Mouse (Mus musculus) heart, postnatal 25 days (tissue): ENCODE results near the gene Prkce. TPM values are rescaled to one million over a fixed set of nuclear protein-coding genes. Genes with fewer than 3 reads are reported as not detected.

Source experiments
- DNase-seq: peaks from one replicate; pipeline ENCODE4 v3.0.0; 2022; ENCODE audit warnings: low spot score
- intact Hi-C: fragments of 180-260 bp; cut with DNase I; formaldehyde crosslinking; loops from one replicate; pipeline ENCODE4 v1.15.1; 2025
- total RNA-seq, 2 experiments: library from RNA; stranded (reverse); gene quantifications; 2 replicates each; pipeline ENCODE4 v1.2.3; 2021

The Prkce gene
- total RNA-seq, 2 experiments from 2014 or later, result 25.9 to 28.3 TPM

GRCm38 (mm10) chr17:86381464-86381863, 213.9 kb downstream of the Prkce start:
- DNase-seq, result no peak
- intact Hi-C loops, result loop anchor here (5.0 kb wide), 1 partner anchor 601 kb away; no protein-coding TSS in a partner anchor

- intact Hi-C loops, result loop anchor here (5.0 kb wide), 1 partner anchor 599 kb away; no protein-coding TSS in a partner anchor
- DNase-seq, result no peak
Measured at GRCm38 (mm10) chr17:86382885-86383284, 215.3 kb downstream of the Prkce start.

- intact Hi-C loops, result loop anchor here (5.0 kb wide), 1 partner anchor 598 kb away; no protein-coding TSS in a partner anchor
- DNase-seq, result no peak
Measured at GRCm38 (mm10) chr17:86383699-86384572, 216.4 kb downstream of the Prkce start.

GRCm38 (mm10) chr17:86392475-86392874, 224.9 kb downstream of the Prkce start:
- intact Hi-C loops, result no loop called here
- DNase-seq, result no peak

GRCm38 (mm10) chr17:86393191-86393590, 225.6 kb downstream of the Prkce start:
- DNase-seq, result no peak
- intact Hi-C loops, result no loop called here

GRCm38 (mm10) chr17:86397097-86397496, 229.5 kb downstream of the Prkce start:
- intact Hi-C loops, result no loop called here
- DNase-seq, result no peak

- intact Hi-C loops, result no loop called here
- no peak for DNase-seq
Measured at GRCm38 (mm10) chr17:86397647-86398046, 230.1 kb downstream of the Prkce start.

- intact Hi-C loops, result no loop called here
Measured at GRCm38 (mm10) chr17:86398226-86398625, 230.6 kb downstream of the Prkce start.

GRCm38 (mm10) chr17:86400032-86400431, 232.4 kb downstream of the Prkce start:
- intact Hi-C loops, result no loop called here
- DNase-seq, result no peak

More at GRCm38 (mm10) chr17:86398226-86398625, 230.6 kb downstream of the Prkce start:
- DNase-seq, result no peak

GRCm38 (mm10) chr17:86404795-86405501, 237.4 kb downstream of the Prkce start:
- DNase-seq, result no peak
- intact Hi-C loops, result no loop called here

GRCm38 (mm10) chr17:86405644-86406043, 238.1 kb downstream of the Prkce start:
- DNase-seq, result no peak
- intact Hi-C loops, result no loop called here

GRCm38 (mm10) chr17:86407921-86408613, 240.5 kb downstream of the Prkce start:
- intact Hi-C loops, result no loop called here
- no peak for DNase-seq

- intact Hi-C loops, result no loop called here
- no peak for DNase-seq
Measured at GRCm38 (mm10) chr17:86408614-86409006, 241.0 kb downstream of the Prkce start.

- intact Hi-C loops, result no loop called here
- DNase-seq, result no peak
Measured at GRCm38 (mm10) chr17:86409485-86409884, 241.9 kb downstream of the Prkce start.

GRCm38 (mm10) chr17:86410496-86410895, 242.9 kb downstream of the Prkce start:
- no peak for DNase-seq
- intact Hi-C loops, result no loop called here

- intact Hi-C loops, result no loop called here
- peak; percentile 28 for DNase-seq
Measured at GRCm38 (mm10) chr17:86412141-86412540, 244.6 kb downstream of the Prkce start.

GRCm38 (mm10) chr17:86414608-86415007, 247.0 kb downstream of the Prkce start:
- DNase-seq, result no peak
- intact Hi-C loops, result no loop called here

GRCm38 (mm10) chr17:86415989-86416388, 248.4 kb downstream of the Prkce start:
- DNase-seq, result no peak
- intact Hi-C loops, result no loop called here

- no peak for DNase-seq
- intact Hi-C loops, result no loop called here
Measured at GRCm38 (mm10) chr17:86418334-86418733, 250.7 kb downstream of the Prkce start.

- intact Hi-C loops, result no loop called here
- DNase-seq, result no peak
Measured at GRCm38 (mm10) chr17:86419199-86419598, 251.6 kb downstream of the Prkce start.
